23 mouse cellular contexts compared by ENCODE assay signal in the genomic region with DNA sequence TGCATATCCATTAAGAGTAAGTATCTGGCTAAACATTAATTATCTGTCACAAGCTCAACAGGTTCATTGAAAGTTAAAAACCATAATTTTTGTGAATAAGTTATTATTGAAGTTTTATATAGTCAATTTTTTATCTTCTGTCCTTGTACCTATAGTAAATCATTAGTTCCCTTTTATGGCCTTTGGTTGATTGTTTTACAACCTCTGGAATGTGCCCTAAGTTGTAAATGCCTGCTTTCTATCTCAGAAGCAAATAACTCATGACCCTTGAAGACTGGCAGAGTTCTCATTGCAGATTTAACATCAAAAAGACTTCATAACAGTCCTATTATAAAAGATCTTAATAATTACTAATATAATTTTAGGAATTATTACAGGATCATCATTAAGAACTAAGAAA. TPM values are rescaled to one million over a fixed set of nuclear protein-coding genes. Genes with fewer than 3 reads are reported as not detected.
"Had no signal": no experiment of that assay in that cellular context is flagged by ENCODE, and none has a peak within 500 bp of the region (broad histone marks: within the 10 kb centered on the region; RNA-seq: fewer than 3 reads in every experiment).

No protein-coding gene starts in this region.

- H3K27ac ChIP-seq: liver, embryonic 15.5 days; lung, embryonic 15.5 days; macrophage; midbrain, embryonic 10.5 days; midbrain, embryonic 12.5 days; neural tube, embryonic 12.5 days; stomach, embryonic 15.5 days; stomach, postnatal 0 days had no signal

- DNase-seq: liver, postnatal 0 days; lung, adult 2 months; lung, postnatal 14 days; lung, postnatal 36 days; midbrain, embryonic 14.5 days; right cerebral cortex, postnatal 14 days; thymus, adult 2 months; thymus, postnatal 25 days; thymus, postnatal 4 days had no signal

- H3K4me3 ChIP-seq: liver, embryonic 15.5 days; lung, embryonic 15.5 days; megakaryocyte, embryonic 14.5 days; midbrain, embryonic 10.5 days; midbrain, embryonic 12.5 days; neural tube, embryonic 12.5 days; stomach, embryonic 15.5 days had no signal

- H3K4me1 ChIP-seq: liver, embryonic 15.5 days; lung, embryonic 15.5 days; megakaryocyte, embryonic 14.5 days; midbrain, embryonic 10.5 days; midbrain, embryonic 12.5 days; neural tube, embryonic 12.5 days; stomach, embryonic 15.5 days had no signal

- H3K9ac ChIP-seq: liver, embryonic 15.5 days; liver, postnatal 0 days; lung, embryonic 15.5 days; midbrain, embryonic 12.5 days; neural tube, embryonic 12.5 days; stomach, embryonic 15.5 days had no signal

- H3K27me3 ChIP-seq: liver, embryonic 15.5 days; lung, embryonic 15.5 days; megakaryocyte, embryonic 14.5 days; midbrain, embryonic 12.5 days; neural tube, embryonic 12.5 days; stomach, embryonic 15.5 days had no signal

- H3K9me3 ChIP-seq: liver, embryonic 15.5 days; lung, embryonic 15.5 days; megakaryocyte, embryonic 14.5 days; midbrain, embryonic 10.5 days; midbrain, embryonic 12.5 days; neural tube, embryonic 12.5 days; stomach, embryonic 15.5 days had no signal

- H3K36me3 ChIP-seq: liver, embryonic 15.5 days; lung, embryonic 15.5 days; midbrain, embryonic 10.5 days; midbrain, embryonic 12.5 days; neural tube, embryonic 12.5 days; stomach, embryonic 15.5 days had no signal

- ATAC-seq: liver, postnatal 0 days; lung, postnatal 0 days; midbrain, embryonic 16.5 days had no signal

- H3K4me2 ChIP-seq: liver, embryonic 15.5 days; lung, embryonic 15.5 days; midbrain, embryonic 12.5 days; neural tube, embryonic 12.5 days; stomach, embryonic 15.5 days had no signal

RNA-seq across cellular contexts. Expression of a gene that starts 10.7 kb away (rescaled TPM):
- polyA plus RNA-seq: liver, embryonic 15.5 days; liver, postnatal 0 days; lung, adult 2 months; lung, embryonic 15.5 days; lung, postnatal 0 days; macrophage; midbrain, embryonic 10.5 days; midbrain, embryonic 12.5 days; midbrain, embryonic 14.5 days; midbrain, embryonic 16.5 days; neural tube, embryonic 12.5 days; neural tube, embryonic 14.5 days; spleen, adult 2 months; stomach, embryonic 15.5 days; stomach, postnatal 0 days; testis, adult 2 months; thymus, adult 2 months had no signal

RNA-seq across cellular contexts. Expression of a gene that starts 12.5 kb away (rescaled TPM):
- polyA plus RNA-seq: liver, embryonic 15.5 days; liver, postnatal 0 days; lung, adult 2 months; lung, embryonic 15.5 days; lung, postnatal 0 days; macrophage; midbrain, embryonic 10.5 days; midbrain, embryonic 12.5 days; midbrain, embryonic 14.5 days; midbrain, embryonic 16.5 days; neural tube, embryonic 12.5 days; neural tube, embryonic 14.5 days; spleen, adult 2 months; stomach, embryonic 15.5 days; stomach, postnatal 0 days; testis, adult 2 months; thymus, adult 2 months had no signal

RNA-seq across cellular contexts. Expression of a gene that starts 31.5 kb away (rescaled TPM):
- polyA plus RNA-seq: liver, embryonic 15.5 days; liver, postnatal 0 days; lung, adult 2 months; lung, embryonic 15.5 days; lung, postnatal 0 days; macrophage; midbrain, embryonic 10.5 days; midbrain, embryonic 12.5 days; midbrain, embryonic 14.5 days; midbrain, embryonic 16.5 days; neural tube, embryonic 12.5 days; neural tube, embryonic 14.5 days; spleen, adult 2 months; stomach, embryonic 15.5 days; stomach, postnatal 0 days; testis, adult 2 months; thymus, adult 2 months had no signal
